Mouse (Mus musculus) liver, embryonic 11.5 days (tissue): Measurements from ENCODE around the gene Usp1. TPM values are rescaled to one million over a fixed set of nuclear protein-coding genes. Genes with fewer than 3 reads are reported as not detected.

Experiments used
- ATAC-seq: fragments of 200-750 bp; cut with Nextera tagmentation; replicated peaks from 2 replicates; pipeline ENCODE4 v1.8.0; 2017; ENCODE audit warnings: moderate number of reproducible peaks, mild to moderate bottlenecking, moderate TSS enrichment, moderate library complexity; ENCODE audit not compliant: low FRiP score
- DNase-seq: peaks from one replicate; pipeline ENCODE4 v3.0.0-alpha.2; 2017; ENCODE audit warnings: low spot score
- H3K27ac ChIP-seq: fragments of 300-500 bp; sonication (generic); 2 replicates; pipeline ENCODE4 v1.5.1; 2014; ENCODE audit warnings: mild to moderate bottlenecking, low read depth, low read length, control low read depth
- H3K27me3 ChIP-seq: fragments of 300-500 bp; sonication (generic); replicated peaks from 2 replicates; pipeline ENCODE4 v1.6.1; 2014; ENCODE audit warnings: low read length, mixed read lengths; ENCODE audit not compliant: control insufficient read depth, insufficient read depth
- H3K36me3 ChIP-seq: fragments of 300-500 bp; sonication (generic); 2 replicates; pipeline ENCODE4 v1.6.1; 2014; ENCODE audit warnings: mild to moderate bottlenecking, low read length, moderate library complexity, mixed read lengths; ENCODE audit not compliant: control insufficient read depth, insufficient read depth
- H3K4me1 ChIP-seq: fragments of 300-500 bp; sonication (generic); replicated peaks from 2 replicates; pipeline ENCODE4 v1.6.1; 2014; ENCODE audit warnings: low read length, mixed read lengths; ENCODE audit not compliant: control insufficient read depth, insufficient read depth
- H3K4me2 ChIP-seq: fragments of 300-500 bp; sonication (generic); 2 replicates; pipeline ENCODE4 v1.6.1; 2014; ENCODE audit warnings: mild to moderate bottlenecking, control low read depth, moderate library complexity
- H3K4me3 ChIP-seq: fragments of 300-500 bp; sonication (generic); 2 replicates; pipeline ENCODE4 v1.5.1; 2014; ENCODE audit warnings: low read depth, low read length, control low read depth
- H3K9ac ChIP-seq: fragments of 300-500 bp; sonication (generic); 2 replicates; pipeline ENCODE4 v1.6.1; 2014; ENCODE audit warnings: low read depth, low read length, control low read depth
- H3K9me3 ChIP-seq: fragments of 300-500 bp; sonication (generic); 2 replicates; pipeline ENCODE4 v1.6.1; 2016; ENCODE audit warnings: low read length, inconsistent platforms, mixed read lengths; ENCODE audit not compliant: control insufficient read depth
- WGBS: fragments of 180-500 bp; shearing (Covaris S2); extraction: QIAGEN DNeasy Blood & Tissue Kit; methylation state at CpG from one replicate; pipeline ENCODE4 v1.1.7; 2014; 5-methylcytosine and 5-hydroxymethylcytosine counted together
- polyA plus RNA-seq: library from polyadenylated mRNA; unstranded; fragments of >200 nt; fragmentation: Nextera tagmentation; extraction: Ambion mirVana; gene quantifications from 2 replicates; pipeline ENCODE4 v1.2.1, GENCODE M21; 2014

Gene Usp1
- 109 and 122 TPM in 2 replicates for polyA plus RNA-seq

- ATAC-seq (peak; percentile 27), DNase-seq (peak; percentile 85)
- H3K27ac ChIP-seq = peak within 1 kb of the TSS; percentile 100
- under 1% methylated on average over 55 of the region's 67 CpGs for WGBS
- peak within 1 kb of the TSS; percentile 99 for H3K9ac ChIP-seq
- H3K36me3 ChIP-seq = peaks cover 2% of the 10 kb centered on the region; the same call in 1 of the 2 replicates
- H3K4me1 ChIP-seq = peaks cover 10% of the 10 kb centered on the region
- H3K4me3 ChIP-seq = peak within 1 kb of the TSS; percentile 99
- H3K27me3 ChIP-seq = no peaks in the 10 kb centered on the region
- peak within 1 kb of the TSS; percentile 84 for H3K4me2 ChIP-seq
- H3K9me3 ChIP-seq = no peaks in the 10 kb centered on the region
Observed at GRCm38 (mm10) chr4:98923568-98924070, at the start of gene Usp1. TSS of gene Usp1 (plus strand) at chr4:98923810.

GRCm38 (mm10) chr4:98882706-98883105 lies 40.9 kb upstream of the Usp1 start:
- no peak overlapping the region for H3K4me3 ChIP-seq

DNA sequence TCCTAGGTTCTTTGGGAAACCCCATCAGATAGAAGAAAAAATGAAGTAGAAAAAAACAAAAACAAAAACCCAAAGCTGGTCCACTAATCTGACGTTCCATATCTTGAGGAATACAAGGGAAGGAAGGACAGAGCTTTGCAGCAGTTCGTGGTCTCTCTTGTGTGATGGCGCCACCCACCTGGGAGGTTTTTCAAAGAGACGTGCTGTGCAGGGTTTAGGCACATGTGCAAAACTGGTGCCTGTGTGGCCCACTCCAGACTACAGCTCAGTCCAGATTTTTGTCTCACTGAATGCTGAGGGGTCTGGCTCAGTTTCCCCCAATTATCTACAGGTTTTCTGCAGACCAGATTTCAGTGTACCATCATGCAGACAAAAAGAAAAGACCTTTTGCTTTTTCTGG lies 37.2 kb upstream of the Usp1 start:
- Histone ChIP-seq H3K4me1 (no peaks in the 10 kb centered on the region), H3K27ac (no peak overlapping the region), H3K27me3 (no peaks in the 10 kb centered on the region), H3K4me3 (no peak overlapping the region), H3K9ac (no peak overlapping the region), H3K9me3 (no peaks in the 10 kb centered on the region), H3K36me3 (no peaks in the 10 kb centered on the region), H3K4me2 (no peak overlapping the region)
- no peak for ATAC-seq
- DNase-seq = no peak
- 60% methylated on average over 4 of the region's 4 CpGs for WGBS

More at GRCm38 (mm10) chr4:98882706-98883105, 40.9 kb upstream of the Usp1 start:
- DNase-seq (no peak), ATAC-seq (no peak)
- no peak overlapping the region for H3K9ac ChIP-seq
- 61% methylated on average over 3 of the region's 3 CpGs for WGBS
- H3K27ac ChIP-seq = no peak overlapping the region
- no peaks in the 10 kb centered on the region for H3K36me3 ChIP-seq
- H3K4me2 ChIP-seq = no peak overlapping the region
- no peaks in the 10 kb centered on the region for H3K4me1 ChIP-seq
- no peaks in the 10 kb centered on the region for H3K9me3 ChIP-seq
- no peaks in the 10 kb centered on the region for H3K27me3 ChIP-seq

DNA sequence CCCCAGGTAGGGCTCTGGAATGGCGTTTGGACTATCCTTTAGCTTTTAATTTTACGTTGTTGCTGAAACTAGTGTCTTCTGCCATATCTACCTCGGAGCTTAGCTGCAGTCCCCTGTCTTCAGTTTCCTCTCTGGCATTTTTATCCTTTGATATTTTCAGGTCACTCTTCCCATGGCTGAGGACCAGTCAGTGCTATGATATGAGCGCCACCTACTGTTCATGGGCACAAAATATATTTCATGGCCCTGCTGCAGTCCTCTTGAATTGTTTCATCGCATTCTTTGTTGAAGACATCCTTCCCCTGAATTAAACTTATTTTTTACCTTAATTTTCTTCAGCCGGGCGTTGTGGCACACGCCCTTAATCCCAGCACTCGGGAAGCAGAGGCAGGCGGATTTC lies 36.5 kb upstream of the Usp1 start:
- Histone ChIP-seq H3K4me1 (no peaks in the 10 kb centered on the region), H3K36me3 (no peaks in the 10 kb centered on the region), H3K9me3 (no peaks in the 10 kb centered on the region), H3K27me3 (no peaks in the 10 kb centered on the region), H3K4me3 (no peak overlapping the region), H3K4me2 (no peak overlapping the region), H3K9ac (no peak overlapping the region), H3K27ac (no peak overlapping the region)
- 0 out of 2 replicates have a peak, but pooled peaks have one; percentile 20 for ATAC-seq
- DNase-seq = no peak
- 20% methylated on average over 10 of the region's 10 CpGs for WGBS

DNA sequence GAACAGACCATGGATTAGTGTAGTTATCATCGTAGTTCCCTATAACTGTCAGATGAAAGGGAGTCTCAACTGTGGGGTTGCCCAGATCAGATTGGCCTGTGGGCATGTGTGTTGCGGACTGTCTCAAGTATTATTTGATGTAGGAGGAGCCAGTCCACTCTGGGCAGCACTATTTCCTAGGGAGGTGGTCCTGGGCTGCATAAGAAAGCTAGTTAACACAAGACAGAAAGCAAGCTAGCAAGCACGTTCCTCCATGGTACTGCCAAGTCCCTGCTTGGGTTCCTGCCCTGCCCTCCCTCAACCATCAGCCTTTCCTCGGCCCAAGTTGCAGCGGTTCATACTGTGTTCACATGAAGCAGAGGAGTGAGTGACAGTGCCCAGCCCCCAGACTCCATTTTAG lies 13.4 kb upstream of the Usp1 start:
- Histone ChIP-seq H3K4me3 (no peak overlapping the region), H3K9ac (no peak overlapping the region), H3K4me2 (no peak overlapping the region), H3K9me3 (no peaks in the 10 kb centered on the region), H3K27ac (no peak overlapping the region), H3K27me3 (no peaks in the 10 kb centered on the region), H3K36me3 (no peaks in the 10 kb centered on the region), H3K4me1 (no peaks in the 10 kb centered on the region)
- no peak for DNase-seq
- ATAC-seq = no peak
- WGBS = 81% methylated on average over 5 of the region's 5 CpGs

- no peak overlapping the region for H3K27ac ChIP-seq
- H3K4me3 ChIP-seq = no peak overlapping the region
- DNase-seq = no peak
- H3K4me2 ChIP-seq = no peak overlapping the region
- H3K9ac ChIP-seq = no peak overlapping the region
- no peak for ATAC-seq
- H3K4me1 ChIP-seq = peaks cover 4% of the 10 kb centered on the region
- 77% methylated on average over 2 of the region's 2 CpGs for WGBS
- no peaks in the 10 kb centered on the region for H3K27me3 ChIP-seq
- H3K36me3 ChIP-seq = no peaks in the 10 kb centered on the region
- H3K9me3 ChIP-seq = no peaks in the 10 kb centered on the region
Observed at GRCm38 (mm10) chr4:98917724-98918123, 5.9 kb upstream of the Usp1 start.

GRCm38 (mm10) chr4:98918204-98918603 lies 5.4 kb upstream of the Usp1 start:
- H3K9me3 ChIP-seq = no peaks in the 10 kb centered on the region

DNA sequence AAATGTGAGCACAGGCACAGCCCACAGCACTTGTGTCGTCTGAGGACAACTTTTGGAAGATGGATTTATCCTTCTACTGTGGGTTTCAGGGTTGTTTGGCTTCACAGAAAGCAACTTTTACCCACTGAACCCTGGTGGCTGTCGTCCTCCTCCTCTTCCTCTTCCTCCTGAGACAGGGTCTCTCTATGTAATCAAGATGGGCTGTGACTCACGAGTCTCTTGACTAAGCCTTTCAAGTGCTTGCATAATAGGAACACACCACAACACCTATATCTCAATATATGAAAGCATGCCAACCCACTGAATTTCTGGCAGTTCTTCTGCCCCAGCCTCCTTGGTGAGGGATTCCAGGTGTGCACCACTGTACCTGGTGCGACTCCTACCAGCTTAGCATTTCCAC lies 2.7 kb upstream of the Usp1 start:
- Histone ChIP-seq H3K4me3 (no peak overlapping the region), H3K27me3 (no peaks in the 10 kb centered on the region), H3K9ac (no peak overlapping the region), H3K4me2 (no peak overlapping the region), H3K9me3 (no peaks in the 10 kb centered on the region), H3K4me1 (peaks cover 8% of the 10 kb centered on the region), H3K27ac (no peak overlapping the region), H3K36me3 (no peaks in the 10 kb centered on the region)
- ATAC-seq (no peak), DNase-seq (no peak)
- 80% methylated on average over 4 of the region's 4 CpGs for WGBS

More at GRCm38 (mm10) chr4:98918204-98918603, 5.4 kb upstream of the Usp1 start:
- WGBS = 86% methylated on average over 1 of the region's 1 CpGs
- no peaks in the 10 kb centered on the region for H3K36me3 ChIP-seq
- no peak overlapping the region for H3K4me3 ChIP-seq
- peaks cover 4% of the 10 kb centered on the region for H3K4me1 ChIP-seq
- DNase-seq (no peak), ATAC-seq (no peak)
- no peak overlapping the region for H3K4me2 ChIP-seq
- no peak overlapping the region for H3K9ac ChIP-seq
- H3K27me3 ChIP-seq = no peaks in the 10 kb centered on the region
- H3K27ac ChIP-seq = no peak overlapping the region

DNA sequence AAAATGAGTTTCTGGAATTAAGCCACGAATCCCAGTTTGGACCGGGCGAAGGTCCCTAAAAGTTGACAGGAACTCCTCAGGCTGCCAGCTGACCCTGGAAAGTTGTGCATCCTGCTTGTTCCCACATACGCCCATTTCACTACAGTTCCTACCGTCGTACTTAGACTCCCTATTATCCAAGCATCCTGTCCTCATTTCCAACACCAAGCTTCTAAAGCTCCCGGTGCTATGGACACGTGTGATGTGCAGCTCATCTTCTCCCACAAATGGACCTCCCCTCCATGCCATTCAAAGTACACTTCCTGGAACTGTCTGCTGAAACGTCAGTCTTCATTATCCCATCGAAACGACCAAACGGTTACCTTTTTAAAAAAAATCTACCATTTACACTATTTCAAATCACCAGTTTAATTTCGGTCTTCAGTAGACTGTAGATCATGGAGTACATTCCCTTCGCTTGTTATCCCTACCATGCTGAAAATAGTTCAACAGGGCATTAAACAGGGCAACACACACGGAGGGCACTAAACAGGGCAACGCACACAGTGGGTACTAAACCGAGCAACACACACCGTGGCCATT lies 1.5 kb upstream of the Usp1 start:
- WGBS = 12% methylated on average over 18 of the region's 18 CpGs
- peak; percentile 1; the same call in 1 of the 2 replicates for ATAC-seq
- peak; percentile 43 for DNase-seq
- Histone ChIP-seq H3K9me3 (no peaks in the 10 kb centered on the region), H3K4me2 (peak overlapping the region; percentile 84), H3K36me3 (no peaks in the 10 kb centered on the region), H3K4me3 (peak overlapping the region; percentile 99), H3K4me1 (peaks cover 10% of the 10 kb centered on the region), H3K27ac (peak overlapping the region; percentile 76), H3K27me3 (no peaks in the 10 kb centered on the region), H3K9ac (peak overlapping the region; percentile 73)
